Mouse (Mus musculus): ENCODE measurements around the gene Shcbp1l. TPM values are rescaled to one million over a fixed set of nuclear protein-coding genes. Genes with fewer than 3 reads are reported as not detected.
"Not testable (repeated sequence)": the region's sequence is repeated elsewhere in the genome, so short reads cannot be mapped to it uniquely, and the experiment has no call there.

Shcbp1l gene
- polyA plus RNA-seq, 1 experiment from 2014 or later: 1.0 TPM

GRCm38 (mm10) chr1:153461796-153462195 lies 36.8 kb downstream of the Shcbp1l start:
- no peaks in the 10 kb centered on the region for H3K27me3 ChIP-seq
- no peak overlapping the region for H3K4me2 ChIP-seq
- H3K9ac ChIP-seq: no peak overlapping the region
- H3K9me3 ChIP-seq: no peaks in the 10 kb centered on the region
- H3K4me3 ChIP-seq: no peak overlapping the region
- 87% methylated on average over 1 of the region's 1 CpGs for WGBS
- no peak for ATAC-seq (ENCODE audit: low FRiP score, low read depth)
- H3K27ac ChIP-seq (replicated peaks): no peak overlapping the region
- peaks cover 77% of the 10 kb centered on the region for H3K36me3 ChIP-seq
- no peaks in the 10 kb centered on the region for H3K4me1 ChIP-seq (replicated peaks)

- no peaks in the 10 kb centered on the region for H3K27me3 ChIP-seq
- H3K27ac ChIP-seq (replicated peaks): no peak overlapping the region
- WGBS: 78% methylated on average over 1 of the region's 1 CpGs
- no peak overlapping the region for H3K9ac ChIP-seq
- H3K4me3 ChIP-seq: no peak overlapping the region
- peaks cover 66% of the 10 kb centered on the region for H3K36me3 ChIP-seq
- ATAC-seq (ENCODE audit: low FRiP score, low read depth): no peak
- no peaks in the 10 kb centered on the region for H3K9me3 ChIP-seq
- H3K4me2 ChIP-seq: no peak overlapping the region
- peaks cover 4% of the 10 kb centered on the region for H3K4me1 ChIP-seq (replicated peaks)
Measured at GRCm38 (mm10) chr1:153479296-153479695, 54.3 kb downstream of the Shcbp1l start.

GRCm38 (mm10) chr1:153480386-153481024 lies 55.5 kb downstream of the Shcbp1l start:
- H3K27ac ChIP-seq (replicated peaks): no peak overlapping the region
- peaks cover 16% of the 10 kb centered on the region for H3K4me1 ChIP-seq (replicated peaks)
- H3K9ac ChIP-seq: no peak overlapping the region
- no peaks in the 10 kb centered on the region for H3K9me3 ChIP-seq
- no peak; the same call in 1 of the 2 replicates for ATAC-seq (ENCODE audit: low FRiP score, low read depth)
- H3K27me3 ChIP-seq: no peaks in the 10 kb centered on the region
- peaks cover 55% of the 10 kb centered on the region for H3K36me3 ChIP-seq
- WGBS: 68% methylated on average over 1 of the region's 1 CpGs
- no peak overlapping the region for H3K4me3 ChIP-seq
- H3K4me2 ChIP-seq: no peak overlapping the region

GRCm38 (mm10) chr1:153481025-153481412 lies 56.1 kb downstream of the Shcbp1l start:
- Histone ChIP-seq H3K9ac (no peak overlapping the region), H3K36me3 (peaks cover 54% of the 10 kb centered on the region), H3K4me3 (no peak overlapping the region), H3K27ac (replicated peaks) (no peak overlapping the region), H3K4me2 (no peak overlapping the region), H3K9me3 (no peaks in the 10 kb centered on the region), H3K4me1 (replicated peaks) (peaks cover 21% of the 10 kb centered on the region), H3K27me3 (no peaks in the 10 kb centered on the region)
- ATAC-seq (ENCODE audit: low FRiP score, low read depth): no peak
- 85% methylated on average over 1 of the region's 1 CpGs for WGBS

GRCm38 (mm10) chr1:153485201-153485796 lies 60.3 kb downstream of the Shcbp1l start:
- Histone ChIP-seq H3K9me3 (no peaks in the 10 kb centered on the region), H3K27me3 (no peaks in the 10 kb centered on the region), H3K9ac (peak overlapping the region; percentile 4; the same call in 1 of the 2 replicates), H3K4me1 (replicated peaks) (peaks cover 29% of the 10 kb centered on the region), H3K4me3 (peak overlapping the region; percentile 77), H3K27ac (replicated peaks) (no peak overlapping the region), H3K36me3 (peaks cover 17% of the 10 kb centered on the region), H3K4me2 (peak overlapping the region; percentile 90)
- ATAC-seq (ENCODE audit: low FRiP score, low read depth): no peak
- 40% methylated on average over 2 of the region's 2 CpGs for WGBS

GRCm38 (mm10) chr1:153486120-153486519 lies 61.2 kb downstream of the Shcbp1l start:
- H3K27me3 ChIP-seq; H3K36me3 ChIP-seq; H3K27ac ChIP-seq (replicated peaks); ATAC-seq (ENCODE audit: low FRiP score, low read depth); H3K9me3 ChIP-seq: not testable (repeated sequence)
- Histone ChIP-seq H3K4me3 (peak overlapping the region; percentile 77), H3K4me1 (replicated peaks) (peaks cover 29% of the 10 kb centered on the region), H3K9ac (peak overlapping the region; percentile 92), H3K4me2 (peak overlapping the region; percentile 90)
- 14% methylated on average over 6 of the region's 6 CpGs for WGBS

- peak; percentile 86 for ATAC-seq (ENCODE audit: low FRiP score, low read depth)
- H3K27ac ChIP-seq (replicated peaks): peak overlapping the region; percentile 92
- peak overlapping the region; percentile 92 for H3K9ac ChIP-seq
- peaks cover 5% of the 10 kb centered on the region; the same call in 1 of the 2 replicates for H3K36me3 ChIP-seq
- WGBS: under 1% methylated on average over 60 of the region's 64 CpGs
- no peaks in the 10 kb centered on the region for H3K9me3 ChIP-seq
- H3K27me3 ChIP-seq: no peaks in the 10 kb centered on the region
- peaks cover 29% of the 10 kb centered on the region for H3K4me1 ChIP-seq (replicated peaks)
- peak overlapping the region; percentile 77 for H3K4me3 ChIP-seq
- peak overlapping the region; percentile 90 for H3K4me2 ChIP-seq
Measured at GRCm38 (mm10) chr1:153486767-153487499, 62.0 kb downstream of the Shcbp1l start.

- H3K4me3 ChIP-seq: peak within 1 kb of the TSS; percentile 77
- H3K9me3 ChIP-seq: no peaks in the 10 kb centered on the region
- peaks cover under 1% of the 10 kb centered on the region; the same call in 1 of the 2 replicates for H3K36me3 ChIP-seq
- H3K4me1 ChIP-seq (replicated peaks): peaks cover 29% of the 10 kb centered on the region
- peak; percentile 92 for ATAC-seq (ENCODE audit: low FRiP score, low read depth)
- peak within 1 kb of the TSS; percentile 90 for H3K4me2 ChIP-seq
- 0% methylated on average over 35 of the region's 35 CpGs for WGBS
- peak within 1 kb of the TSS; percentile 92 for H3K9ac ChIP-seq
- H3K27me3 ChIP-seq: no peaks in the 10 kb centered on the region
- H3K27ac ChIP-seq (replicated peaks): peak within 1 kb of the TSS; percentile 92
Measured at GRCm38 (mm10) chr1:153487500-153487879, 62.5 kb downstream of the Shcbp1l start, which contains the start of gene Dhx9. Dhx9 (minus strand) TSS chr1:153487660.

GRCm38 (mm10) chr1:153489132-153489531 lies 64.2 kb downstream of the Shcbp1l start:
- H3K4me1 ChIP-seq (replicated peaks): peaks cover 27% of the 10 kb centered on the region
- no peak overlapping the region for H3K27ac ChIP-seq (replicated peaks)
- no peaks in the 10 kb centered on the region for H3K27me3 ChIP-seq
- no peak for ATAC-seq (ENCODE audit: low FRiP score, low read depth)
- no peak overlapping the region for H3K4me2 ChIP-seq
- H3K9ac ChIP-seq: no peak overlapping the region
- H3K4me3 ChIP-seq: no peak overlapping the region
- H3K36me3 ChIP-seq: no peaks in the 10 kb centered on the region
- H3K9me3 ChIP-seq: no peaks in the 10 kb centered on the region
- WGBS: 46% methylated on average over 7 of the region's 7 CpGs

GRCm38 (mm10) chr1:153489540-153489939 lies 64.6 kb downstream of the Shcbp1l start:
- no peaks in the 10 kb centered on the region for H3K9me3 ChIP-seq
- no peak overlapping the region for H3K4me3 ChIP-seq
- H3K36me3 ChIP-seq: no peaks in the 10 kb centered on the region
- no peak for ATAC-seq (ENCODE audit: low FRiP score, low read depth)
- H3K27ac ChIP-seq (replicated peaks): no peak overlapping the region
- 46% methylated on average over 2 of the region's 2 CpGs for WGBS
- peaks cover 23% of the 10 kb centered on the region for H3K4me1 ChIP-seq (replicated peaks)
- H3K9ac ChIP-seq: no peak overlapping the region
- no peaks in the 10 kb centered on the region for H3K27me3 ChIP-seq
- H3K4me2 ChIP-seq: no peak overlapping the region

- 85% methylated on average over 4 of the region's 4 CpGs for WGBS
Measured at GRCm38 (mm10) chr1:153489963-153490362, 65.0 kb downstream of the Shcbp1l start.

GRCm38 (mm10) chr1:153491345-153491744 lies 66.4 kb downstream of the Shcbp1l start:
- Histone ChIP-seq H3K9me3 (no peaks in the 10 kb centered on the region), H3K9ac (no peak overlapping the region), H3K4me2 (no peak overlapping the region), H3K27me3 (no peaks in the 10 kb centered on the region), H3K4me1 (replicated peaks) (peaks cover 5% of the 10 kb centered on the region; the same call in 1 of the 2 replicates), H3K27ac (replicated peaks) (no peak overlapping the region), H3K36me3 (no peaks in the 10 kb centered on the region), H3K4me3 (no peak overlapping the region)
- 79% methylated on average over 2 of the region's 2 CpGs for WGBS
- no peak for ATAC-seq (ENCODE audit: low FRiP score, low read depth)

More at GRCm38 (mm10) chr1:153489963-153490362, 65.0 kb downstream of the Shcbp1l start:
- no peak for ATAC-seq (ENCODE audit: low FRiP score, low read depth)
- Histone ChIP-seq H3K4me3 (no peak overlapping the region), H3K4me1 (replicated peaks) (peaks cover 19% of the 10 kb centered on the region), H3K36me3 (no peaks in the 10 kb centered on the region), H3K27ac (replicated peaks) (no peak overlapping the region), H3K4me2 (no peak overlapping the region), H3K9me3 (no peaks in the 10 kb centered on the region), H3K9ac (no peak overlapping the region), H3K27me3 (no peaks in the 10 kb centered on the region)

All from hindbrain, embryonic 15.5 days (tissue).